20 mouse cellular contexts compared by ENCODE assay signal in genomic region chr17:62717426-62718131, GRCm38 (mm10).
A peak's percentile ranks its signal among the peaks of the same experiment; 100 is the strongest.
DNase-seq lines count a peak whose midpoint lies in the region; ATAC-seq and TF ChIP-seq lines count a peak whose summit lies in the region.
"Had no signal": no experiment of that assay in that cellular context is flagged by ENCODE, and none has a peak within 500 bp of the region (broad histone marks: within the 10 kb centered on the region; RNA-seq: fewer than 3 reads in every experiment).

No protein-coding gene starts in this region.

- no peaks in the 10 kb centered on the region for H3K9me3 ChIP-seq in forebrain, embryonic 12.5 days
- H3K9me3 ChIP-seq in forebrain, postnatal 0 days (ENCODE audit: low read length) = no peaks in the 10 kb centered on the region
- H3K9me3 ChIP-seq in midbrain, embryonic 16.5 days (replicated peaks; ENCODE audit: control insufficient read depth, low read length, poor library complexity, severe bottlenecking) = no peaks in the 10 kb centered on the region
- H3K9me3 ChIP-seq: forebrain, embryonic 13.5 days; limb, embryonic 13.5 days; liver, embryonic 12.5 days had no signal

- no peak overlapping the region for H3K4me2 ChIP-seq in forebrain, embryonic 12.5 days
- no peak overlapping the region for H3K4me2 ChIP-seq in forebrain, postnatal 0 days (ENCODE audit: low read depth)
- H3K4me2 ChIP-seq in midbrain, embryonic 16.5 days (ENCODE audit: low read length) = 0 out of 2 replicates have a peak overlapping the region, but pooled peaks have one; percentile 1
- H3K4me2 ChIP-seq: forebrain, embryonic 13.5 days; heart, embryonic 11.5 days; limb, embryonic 13.5 days; liver, embryonic 12.5 days had no signal

- no peaks in the 10 kb centered on the region for H3K36me3 ChIP-seq in forebrain, embryonic 12.5 days (replicated peaks)
- no peaks in the 10 kb centered on the region for H3K36me3 ChIP-seq in forebrain, postnatal 0 days (ENCODE audit: insufficient read depth)
- no peaks in the 10 kb centered on the region for H3K36me3 ChIP-seq in midbrain, embryonic 16.5 days (ENCODE audit: control insufficient read depth, insufficient read depth, low read length)
- H3K36me3 ChIP-seq: limb, embryonic 13.5 days; liver, embryonic 12.5 days had no signal

- H3K9ac ChIP-seq in forebrain, embryonic 12.5 days = no peak overlapping the region
- H3K9ac ChIP-seq in forebrain, postnatal 0 days = no peak overlapping the region
- H3K9ac ChIP-seq in midbrain, embryonic 16.5 days (ENCODE audit: low read depth, low read length) = no peak overlapping the region
- H3K9ac ChIP-seq: forebrain, embryonic 13.5 days; limb, embryonic 13.5 days; liver, embryonic 12.5 days had no signal

- no peak for TF ChIP-seq CTCF in forebrain, postnatal 0 days (IDR thresholded peaks at IDR 0.05; ENCODE audit: low read depth)

- no peak overlapping the region for H3K4me3 ChIP-seq in forebrain, embryonic 12.5 days (replicated peaks)
- H3K4me3 ChIP-seq in forebrain, postnatal 0 days (ENCODE audit: low read depth, low read length) = no peak overlapping the region
- no peak overlapping the region for H3K4me3 ChIP-seq in midbrain, embryonic 16.5 days (ENCODE audit: low read depth, low read length)
- H3K4me3 ChIP-seq: forebrain, embryonic 13.5 days; limb, embryonic 13.5 days; liver, embryonic 12.5 days had no signal

- no peak overlapping the region for H3K27ac ChIP-seq in forebrain, embryonic 12.5 days
- no peak overlapping the region for H3K27ac ChIP-seq in forebrain, postnatal 0 days (ENCODE audit: low read depth, low read length)
- H3K27ac ChIP-seq in midbrain, embryonic 16.5 days (ENCODE audit: low read length) = no peak overlapping the region
- H3K27ac ChIP-seq: forebrain, embryonic 13.5 days; limb, embryonic 13.5 days; liver, embryonic 12.5 days had no signal

- no peak for DNase-seq in forebrain, postnatal 0 days
- DNase-seq in retina, postnatal 1 day = peak; percentile 52
- DNase-seq in retina, embryonic 14.5 days (ENCODE audit: low spot score) = no peak
- DNase-seq in left cerebral cortex, adult 18-20 months (ENCODE audit: low spot score in 2 of 2) = no peak
- DNase-seq in urinary bladder, postnatal 14 days (ENCODE audit: low spot score) = no peak
- DNase-seq: cerebellum, adult 11 months; cerebellum, adult 9-11 months; gastrocnemius, postnatal 10 days; kidney, postnatal 25 days; lung, adult 18-20 months; lung, postnatal 10 days; right cerebral cortex, postnatal 25 days; spleen, adult 18-20 months had no signal

- H3K4me1 ChIP-seq in forebrain, embryonic 12.5 days = peaks cover 27% of the 10 kb centered on the region
- no peaks in the 10 kb centered on the region for H3K4me1 ChIP-seq in forebrain, postnatal 0 days (ENCODE audit: insufficient read depth)
- H3K4me1 ChIP-seq in midbrain, embryonic 16.5 days (ENCODE audit: control insufficient read depth, insufficient read depth, low read length) = peaks cover 7% of the 10 kb centered on the region; the same call in 1 of the 2 replicates
- H3K4me1 ChIP-seq: liver, embryonic 12.5 days had no signal

- WGBS in forebrain, embryonic 12.5 days = 16% methylated on average over 12 of the region's 12 CpGs
- 27% methylated on average over 12 of the region's 12 CpGs for WGBS in forebrain, postnatal 0 days
- WGBS in midbrain, embryonic 16.5 days = 18% methylated on average over 12 of the region's 12 CpGs

- H3K27me3 ChIP-seq in forebrain, embryonic 12.5 days = no peaks in the 10 kb centered on the region
- H3K27me3 ChIP-seq in forebrain, postnatal 0 days (ENCODE audit: insufficient read depth, low read length) = no peaks in the 10 kb centered on the region
- H3K27me3 ChIP-seq in midbrain, embryonic 16.5 days (ENCODE audit: control insufficient read depth, insufficient read depth, low read depth, low read length) = no peaks in the 10 kb centered on the region
- H3K27me3 ChIP-seq: forebrain, embryonic 13.5 days; limb, embryonic 13.5 days; liver, embryonic 12.5 days had no signal

- ATAC-seq in forebrain, embryonic 12.5 days (ENCODE audit: low FRiP score) = 0 out of 2 replicates have a peak, but pooled peaks have one; percentile 43
- no peak for ATAC-seq in forebrain, postnatal 0 days
- ATAC-seq in midbrain, embryonic 16.5 days = no peak
- ATAC-seq: forebrain, embryonic 13.5 days; intestine, embryonic 16.5 days; liver, embryonic 12.5 days had no signal
